Mouse (Mus musculus) olfactory bulb, adult 2 months (tissue): ENCODE data around the gene Pdzd9. TPM values are rescaled to one million over a fixed set of nuclear protein-coding genes. Genes with fewer than 3 reads are reported as not detected.

Source experiments
- H3K27ac ChIP-seq: fragments of 200-500 bp; 2 replicates; pipeline ENCODE4 v1.5.1; 2012; ENCODE audit warnings: low read depth, low read length; ENCODE audit not compliant: insufficient read depth
- H3K4me1 ChIP-seq: fragments of 200-500 bp; 2 replicates; pipeline ENCODE4 v1.6.1; 2012; ENCODE audit warnings: low read length; ENCODE audit not compliant: control insufficient read depth, insufficient read depth
- H3K4me3 ChIP-seq: fragments of 200-500 bp; 2 replicates; pipeline ENCODE4 v1.5.1; 2012; ENCODE audit warnings: mild to moderate bottlenecking, low read depth, low read length, moderate library complexity; ENCODE audit not compliant: insufficient read depth
- CTCF ChIP-seq: fragments of 200-500 bp; IDR thresholded peaks from 2 replicates; pipeline ENCODE4 v1.5.1; 2012; ENCODE audit warnings: low read depth, mild to moderate bottlenecking, low read length, moderate library complexity; ENCODE audit not compliant: insufficient read depth
- POLR2A ChIP-seq: fragments of 200-500 bp; IDR thresholded peaks from 2 replicates; pipeline ENCODE4 v1.6.1; 2012; ENCODE audit warnings: mild to moderate bottlenecking, low read depth, low read length, moderate library complexity; ENCODE audit not compliant: insufficient read depth
- WGBS: fragments of 180-500 bp; shearing (Covaris S2); methylation state at CpG from one replicate; pipeline ENCODE4 v1.1.7; 2018; 5-methylcytosine and 5-hydroxymethylcytosine counted together
- polyA plus RNA-seq: library from polyadenylated mRNA; stranded (reverse); fragments of >200 nt; gene quantifications from 2 replicates; pipeline ENCODE4 v1.2.4, GENCODE M21; 2012; ENCODE audit warnings: low replicate concordance; ENCODE audit not compliant: missing spikeins, insufficient read depth, insufficient read length

Gene Pdzd9
- polyA plus RNA-seq, 1 experiment: not detected

- no peak overlapping the region for H3K27ac ChIP-seq
- no peak for TF ChIP-seq CTCF
- TF ChIP-seq POLR2A: no peak
- H3K4me3 ChIP-seq: no peak overlapping the region
- 78% methylated on average over 2 of the region's 2 CpGs for WGBS
- H3K4me1 ChIP-seq: no peaks in the 10 kb centered on the region
Measured at GRCm38 (mm10) chr7:120671271-120671670, 1.1 kb upstream of the Pdzd9 start.

- Histone ChIP-seq H3K4me1 (no peaks in the 10 kb centered on the region), H3K4me3 (no peak overlapping the region), H3K27ac (no peak overlapping the region)
- WGBS: 96% methylated on average over 4 of the region's 4 CpGs
- no peak for TF ChIP-seq POLR2A
- TF ChIP-seq CTCF: no peak
Measured at GRCm38 (mm10) chr7:120662079-120662478, 8.1 kb downstream of the Pdzd9 start.

- WGBS: 68% methylated on average over 2 of the region's 2 CpGs
- Histone ChIP-seq H3K4me3 (no peak overlapping the region), H3K27ac (no peak overlapping the region), H3K4me1 (no peaks in the 10 kb centered on the region)
- no peak for TF ChIP-seq POLR2A
- no peak for TF ChIP-seq CTCF
Measured at GRCm38 (mm10) chr7:120647849-120648248, 22.3 kb downstream of the Pdzd9 start.

- no peak overlapping the region for H3K27ac ChIP-seq
- no peak overlapping the region for H3K4me3 ChIP-seq
- TF ChIP-seq CTCF: no peak
- TF ChIP-seq POLR2A: no peak
- H3K4me1 ChIP-seq: no peaks in the 10 kb centered on the region
- 70% methylated on average over 4 of the region's 4 CpGs for whole genome bisulfite sequencing
Measured at GRCm38 (mm10) chr7:120643217-120643616, 26.9 kb downstream of the Pdzd9 start.

GRCm38 (mm10) chr7:120635821-120636220 is 34.3 kb downstream of the Pdzd9 start:
- Histone ChIP-seq H3K4me3 (peak overlapping the region; percentile 82), H3K27ac (peak overlapping the region; percentile 81; the same call in 1 of the 2 replicates), H3K4me1 (peaks cover 5% of the 10 kb centered on the region)
- under 1% methylated on average over 11 of the region's 11 CpGs for WGBS
- no peak for TF ChIP-seq POLR2A
- no peak for TF ChIP-seq CTCF

- H3K4me3 ChIP-seq: peak overlapping the region; percentile 82
- peaks cover 5% of the 10 kb centered on the region for H3K4me1 ChIP-seq
- TF ChIP-seq POLR2A: no peak
- TF ChIP-seq CTCF: no peak
- H3K27ac ChIP-seq: peak overlapping the region; percentile 81
- under 1% methylated on average over 32 of the region's 32 CpGs for WGBS
Measured at GRCm38 (mm10) chr7:120635362-120635781, 34.8 kb downstream of the Pdzd9 start.

GRCm38 (mm10) chr7:120634711-120635361 is 35.3 kb downstream of the Pdzd9 start, which contains the start of gene Uqcrc2:
Uqcrc2 (plus strand) TSS chr7:120635176.
- peak within 1 kb of the TSS; percentile 84 for H3K27ac ChIP-seq
- under 1% methylated on average over 45 of the region's 45 CpGs for WGBS
- TF ChIP-seq CTCF: peak; percentile 56; the same call in 1 of the 2 replicates
- TF ChIP-seq POLR2A: peak; percentile 87
- peaks cover 5% of the 10 kb centered on the region for H3K4me1 ChIP-seq
- H3K4me3 ChIP-seq: peak within 1 kb of the TSS; percentile 82

- no peak overlapping the region for H3K27ac ChIP-seq
- WGBS: 4% methylated on average over 9 of the region's 9 CpGs
- H3K4me3 ChIP-seq: peak overlapping the region; percentile 82
- no peak for TF ChIP-seq POLR2A
- TF ChIP-seq CTCF: no peak
- peaks cover 5% of the 10 kb centered on the region for H3K4me1 ChIP-seq
Measured at GRCm38 (mm10) chr7:120634301-120634700, 35.8 kb downstream of the Pdzd9 start.

GRCm38 (mm10) chr7:120632518-120632917 is 37.6 kb downstream of the Pdzd9 start:
- Histone ChIP-seq H3K27ac (no peak overlapping the region), H3K4me1 (peaks cover 5% of the 10 kb centered on the region), H3K4me3 (no peak overlapping the region)
- WGBS: 47% methylated on average over 1 of the region's 1 CpGs
- TF ChIP-seq CTCF: no peak
- TF ChIP-seq POLR2A: no peak

GRCm38 (mm10) chr7:120620841-120621240 is 49.3 kb downstream of the Pdzd9 start:
- WGBS: 62% methylated on average over 9 of the region's 9 CpGs
- H3K4me3 ChIP-seq: no peak overlapping the region
- no peak for TF ChIP-seq CTCF
- no peak for TF ChIP-seq POLR2A
- H3K4me1 ChIP-seq: no peaks in the 10 kb centered on the region
- no peak overlapping the region for H3K27ac ChIP-seq
